Mouse (Mus musculus) embryonic facial prominence, embryonic 12.5 days (tissue): ENCODE data around the gene Gm15013. TPM values are rescaled to one million over a fixed set of nuclear protein-coding genes. Genes with fewer than 3 reads are reported as not detected.
"Not testable (repeated sequence)": the region's sequence is repeated elsewhere in the genome, so short reads cannot be mapped to it uniquely, and the experiment has no call there.

ENCODE experiments used
- ATAC-seq: fragments of 200-750 bp; cut with Nextera tagmentation; 2 replicates; pipeline ENCODE4 v1.8.0; 2017; ENCODE audit not compliant: insufficient number of reproducible peaks, insufficient read depth, low FRiP score, low TSS enrichment
- H3K27ac ChIP-seq: fragments of 300-500 bp; sonication (generic); 2 replicates; pipeline ENCODE4 v1.5.1; 2016; ENCODE audit warnings: mild to moderate bottlenecking
- H3K27me3 ChIP-seq: fragments of 300-500 bp; sonication (generic); 2 replicates; pipeline ENCODE4 v1.6.1; 2016; ENCODE audit warnings: mild to moderate bottlenecking, moderate library complexity
- H3K36me3 ChIP-seq: fragments of 300-500 bp; sonication (generic); 2 replicates; pipeline ENCODE4 v1.6.1; 2016; ENCODE audit warnings: mild to moderate bottlenecking
- H3K4me1 ChIP-seq: fragments of 300-500 bp; sonication (generic); 2 replicates; pipeline ENCODE4 v1.6.1; 2016
- H3K4me2 ChIP-seq: fragments of 300-500 bp; sonication (generic); replicated peaks from 2 replicates; pipeline ENCODE4 v1.6.1; 2016; ENCODE audit warnings: mild to moderate bottlenecking, moderate library complexity
- H3K4me3 ChIP-seq: fragments of 300-500 bp; sonication (generic); 2 replicates; pipeline ENCODE4 v1.5.1; 2016; ENCODE audit warnings: mild to moderate bottlenecking
- H3K9ac ChIP-seq: fragments of 300-500 bp; sonication (generic); 2 replicates; pipeline ENCODE4 v1.6.1; 2016; ENCODE audit warnings: mild to moderate bottlenecking, moderate library complexity
- H3K9me3 ChIP-seq: fragments of 300-500 bp; sonication (generic); 2 replicates; pipeline ENCODE4 v1.6.1; 2016; ENCODE audit warnings: mild to moderate bottlenecking, moderate library complexity
- WGBS: fragments of 180-500 bp; shearing (Covaris S2); methylation state at CpG from one replicate; pipeline ENCODE4 v1.1.7; 2016; 5-methylcytosine and 5-hydroxymethylcytosine counted together
- polyA plus RNA-seq: library from polyadenylated mRNA; unstranded; fragments of >200 nt; fragmentation: Nextera tagmentation; extraction: Ambion mirVana; gene quantifications from 2 replicates; pipeline ENCODE4 v1.2.1, GENCODE M21; 2016

Gene Gm15013
- 0.28 TPM in 1 of 2 replicates, not detected in the other for polyA plus RNA-seq

- Histone ChIP-seq H3K27ac (no peak within 1 kb of the TSS), H3K4me1 (no peaks in the 10 kb centered on the region), H3K4me3 (no peak within 1 kb of the TSS), H3K27me3 (no peaks in the 10 kb centered on the region), H3K9ac (no peak within 1 kb of the TSS), H3K36me3 (no peaks in the 10 kb centered on the region), H3K9me3 (no peaks in the 10 kb centered on the region), H3K4me2 (no peak within 1 kb of the TSS)
- WGBS, result 96% methylated on average over 8 of the region's 8 CpGs
- no peak for ATAC-seq
Observed at GRCm38 (mm10) chrX:139714381-139714780, at the start of gene Gm15013. Gene Gm15013, minus strand, starts transcription at chrX:139714481.

GRCm38 (mm10) chrX:139762546-139762945 lies 48.3 kb upstream of the Gm15013 start:
- no peak overlapping the region for H3K9ac ChIP-seq
- H3K9me3 ChIP-seq, result no peaks in the 10 kb centered on the region
- no peaks in the 10 kb centered on the region for H3K27me3 ChIP-seq
- 75% methylated on average over 2 of the region's 2 CpGs for WGBS
- no peak for ATAC-seq
- no peak overlapping the region for H3K4me3 ChIP-seq
- H3K4me1 ChIP-seq, result no peaks in the 10 kb centered on the region
- no peaks in the 10 kb centered on the region for H3K36me3 ChIP-seq
- no peak overlapping the region for H3K4me2 ChIP-seq
- no peak overlapping the region for H3K27ac ChIP-seq

- not testable (repeated sequence) for H3K9ac ChIP-seq, ATAC-seq, H3K27ac ChIP-seq, H3K4me1 ChIP-seq, H3K4me2 ChIP-seq, H3K36me3 ChIP-seq, H3K4me3 ChIP-seq, H3K9me3 ChIP-seq, H3K27me3 ChIP-seq
- WGBS, result 84% methylated on average over 3 of the region's 3 CpGs
Observed at GRCm38 (mm10) chrX:139758634-139759033, 44.4 kb upstream of the Gm15013 start.

- no peak for ATAC-seq
- H3K4me1 ChIP-seq, result no peaks in the 10 kb centered on the region
- H3K27ac ChIP-seq, result no peak overlapping the region
- no peak overlapping the region for H3K4me2 ChIP-seq
- H3K9ac ChIP-seq, result no peak overlapping the region
- 4% methylated on average over 1 of the region's 1 CpGs for WGBS
- H3K36me3 ChIP-seq, result no peaks in the 10 kb centered on the region
- H3K27me3 ChIP-seq, result no peaks in the 10 kb centered on the region
- H3K4me3 ChIP-seq, result no peak overlapping the region
- H3K9me3 ChIP-seq, result no peaks in the 10 kb centered on the region
Observed at GRCm38 (mm10) chrX:139751855-139752254, 37.6 kb upstream of the Gm15013 start.

GRCm38 (mm10) chrX:139737066-139737465 lies 22.8 kb upstream of the Gm15013 start:
- no peak for ATAC-seq
- no peak overlapping the region for H3K4me3 ChIP-seq
- H3K27me3 ChIP-seq, result no peaks in the 10 kb centered on the region
- H3K9me3 ChIP-seq, result no peaks in the 10 kb centered on the region
- H3K9ac ChIP-seq, result no peak overlapping the region
- WGBS, result 88% methylated on average over 5 of the region's 5 CpGs
- no peak overlapping the region for H3K4me2 ChIP-seq
- no peaks in the 10 kb centered on the region for H3K36me3 ChIP-seq
- no peak overlapping the region for H3K27ac ChIP-seq
- H3K4me1 ChIP-seq, result no peaks in the 10 kb centered on the region

GRCm38 (mm10) chrX:139730541-139730940 lies 16.3 kb upstream of the Gm15013 start:
- 83% methylated on average over 3 of the region's 3 CpGs for WGBS

GRCm38 (mm10) chrX:139722350-139722749 lies 8.1 kb upstream of the Gm15013 start:
- 93% methylated on average over 2 of the region's 2 CpGs for WGBS
- no peak overlapping the region for H3K4me2 ChIP-seq
- H3K27ac ChIP-seq, result no peak overlapping the region
- no peaks in the 10 kb centered on the region for H3K4me1 ChIP-seq
- no peaks in the 10 kb centered on the region for H3K36me3 ChIP-seq
- no peaks in the 10 kb centered on the region for H3K9me3 ChIP-seq
- H3K9ac ChIP-seq, result no peak overlapping the region
- H3K4me3 ChIP-seq, result no peak overlapping the region
- no peaks in the 10 kb centered on the region for H3K27me3 ChIP-seq
- no peak for ATAC-seq

More at GRCm38 (mm10) chrX:139730541-139730940, 16.3 kb upstream of the Gm15013 start:
- no peak overlapping the region for H3K4me3 ChIP-seq
- no peaks in the 10 kb centered on the region for H3K36me3 ChIP-seq
- no peak for ATAC-seq
- no peak overlapping the region for H3K27ac ChIP-seq
- no peak overlapping the region for H3K4me2 ChIP-seq
- no peaks in the 10 kb centered on the region for H3K4me1 ChIP-seq
- no peaks in the 10 kb centered on the region for H3K27me3 ChIP-seq
- no peaks in the 10 kb centered on the region for H3K9me3 ChIP-seq
- H3K9ac ChIP-seq, result no peak overlapping the region

- H3K9ac ChIP-seq, result peak within 1 kb of the TSS; percentile 45
- ATAC-seq, result peak; percentile 98
- 15% methylated on average over 43 of the region's 43 CpGs for WGBS
- H3K27ac ChIP-seq, result no peak within 1 kb of the TSS
- H3K27me3 ChIP-seq, result peaks cover 8% of the 10 kb centered on the region
- H3K4me2 ChIP-seq, result peak within 1 kb of the TSS; percentile 53
- H3K4me1 ChIP-seq, result no peaks in the 10 kb centered on the region
- H3K9me3 ChIP-seq, result no peaks in the 10 kb centered on the region
- peak within 1 kb of the TSS; percentile 50 for H3K4me3 ChIP-seq
- no peaks in the 10 kb centered on the region for H3K36me3 ChIP-seq
Observed at GRCm38 (mm10) chrX:139684775-139685695, 29.2 kb downstream of the Gm15013 start, which contains the start of gene Tbc1d8b. Gene Tbc1d8b, plus strand, starts transcription at chrX:139684996.

- no peak; the same call in 1 of the 2 replicates for ATAC-seq
- 27% methylated on average over 8 of the region's 8 CpGs for WGBS
- H3K27me3 ChIP-seq, result peaks cover 8% of the 10 kb centered on the region
- H3K9ac ChIP-seq, result no peak overlapping the region
- no peaks in the 10 kb centered on the region for H3K4me1 ChIP-seq
- peak overlapping the region; percentile 50 for H3K4me3 ChIP-seq
- peak overlapping the region; percentile 46 for H3K4me2 ChIP-seq
- H3K27ac ChIP-seq, result no peak overlapping the region
- no peaks in the 10 kb centered on the region for H3K9me3 ChIP-seq
- H3K36me3 ChIP-seq, result no peaks in the 10 kb centered on the region
Observed at GRCm38 (mm10) chrX:139684410-139684774, 29.9 kb downstream of the Gm15013 start.

GRCm38 (mm10) chrX:139665829-139666228 lies 48.5 kb downstream of the Gm15013 start:
- Histone ChIP-seq H3K9me3 (no peaks in the 10 kb centered on the region), H3K27ac (no peak overlapping the region), H3K4me2 (no peak overlapping the region), H3K9ac (no peak overlapping the region), H3K4me3 (no peak overlapping the region), H3K27me3 (0 out of 2 replicates have a peak, but pooled peaks cover 3% of the 10 kb centered on the region), H3K36me3 (no peaks in the 10 kb centered on the region), H3K4me1 (no peaks in the 10 kb centered on the region)
- WGBS, result 71% methylated on average over 2 of the region's 2 CpGs
- no peak for ATAC-seq
